Mouse (Mus musculus): ENCODE measurements around the gene Slc8a1.

- TF ChIP-seq POLR2A (IDR thresholded peaks at IDR 0.05; ENCODE audit: low read depth, low read length): no peak
- no peak for TF ChIP-seq MYC (IDR thresholded peaks at IDR 0.05; ENCODE audit: low read depth, low read length)
- TF ChIP-seq ZMIZ1 (IDR thresholded peaks at IDR 0.05; ENCODE audit: low read depth, low read length): no peak
- no peak for TF ChIP-seq CTCF (conservative IDR thresholded peaks at IDR 0.05 in 1 of 2, IDR thresholded peaks at IDR 0.05 in 1 of 2; ENCODE audit: low read depth in 2 of 2, low read length in 2 of 2)
- no peak for TF ChIP-seq UBTF (IDR thresholded peaks at IDR 0.05; ENCODE audit: low read depth, low read length)
- no peak for TF ChIP-seq MAX (IDR thresholded peaks at IDR 0.05; ENCODE audit: low read length)
- TF ChIP-seq ZC3H11A (IDR thresholded peaks at IDR 0.05; ENCODE audit: low read depth, low read length): no peak
- no peak for TF ChIP-seq CHD2 (IDR thresholded peaks at IDR 0.05; ENCODE audit: low read length)
These were observed 346.7 kb downstream of the Slc8a1 start for GRCm38 (mm10) chr17:81391478-81391877.
